In genomic region chr17:36942391-36942790, GRCm38 (mm10) we compare ENCODE assay signal across 9 mouse cellular contexts. TPM values are rescaled to one million over a fixed set of nuclear protein-coding genes. Genes with fewer than 3 reads are reported as not detected.
DNase-seq lines count a peak whose midpoint lies in the region; ATAC-seq and TF ChIP-seq lines count a peak whose summit lies in the region.
"Had no signal": no experiment of that assay in that cellular context is flagged by ENCODE, and none has a peak within 500 bp of the region (broad histone marks: within the 10 kb centered on the region; RNA-seq: fewer than 3 reads in every experiment).

No protein-coding gene starts in this region.

- H3K4me3 ChIP-seq in brown adipose tissue, adult 24 weeks (ENCODE audit: insufficient read depth, low read depth, low read length): peak overlapping the region; percentile 43
- peak overlapping the region; percentile 42 for H3K4me3 ChIP-seq in heart, adult 2 months
- peak overlapping the region; percentile 28; the same call in 1 of the 2 replicates for H3K4me3 ChIP-seq in olfactory bulb, adult 2 months (ENCODE audit: insufficient read depth, low read depth, low read length)

- H3K79me2 ChIP-seq in heart, adult 2 months (replicated peaks; ENCODE audit: control insufficient read depth, insufficient read depth, low read length): no peaks in the 10 kb centered on the region

- 24% methylated on average over 10 of the region's 10 CpGs for WGBS in heart, adult 2 months
- 54% methylated on average over 10 of the region's 10 CpGs for WGBS in olfactory bulb, adult 2 months

- TF ChIP-seq CTCF in heart, adult 2 months (IDR thresholded peaks at IDR 0.05): no peak
- TF ChIP-seq CTCF in olfactory bulb, adult 2 months (IDR thresholded peaks at IDR 0.05; ENCODE audit: insufficient read depth, low read depth, low read length): no peak

- no peaks in the 10 kb centered on the region for H3K36me3 ChIP-seq in heart, adult 2 months (ENCODE audit: control insufficient read depth, insufficient read depth, low read length)

- H3K27ac ChIP-seq in brown adipose tissue, adult 24 weeks (replicated peaks; ENCODE audit: low read depth, low read length): no peak overlapping the region
- peak overlapping the region; percentile 63 for H3K27ac ChIP-seq in heart, adult 2 months
- H3K27ac ChIP-seq in olfactory bulb, adult 2 months (ENCODE audit: insufficient read depth, low read depth, low read length): no peak overlapping the region

- TF ChIP-seq EP300 in heart, adult 2 months (IDR thresholded peaks at IDR 0.05; ENCODE audit: insufficient read depth, low read depth, low read length): 0 out of 2 replicates have a peak, but pooled peaks have one; percentile 13

- no peak for DNase-seq in frontal cortex, postnatal 10 days (ENCODE audit: low spot score in 2 of 2)
- DNase-seq in heart, adult 2 months: peak; percentile 71 to 81
- DNase-seq in kidney, adult 11 months: peak; percentile 54
- DNase-seq in lung, adult 18-20 months: peak; percentile 89 to 90
- no peak for DNase-seq in embryo, embryonic 10.5 days (ENCODE audit: low spot score)

- H3K4me1 ChIP-seq in brown adipose tissue, adult 24 weeks (ENCODE audit: control insufficient read depth, insufficient read depth, insufficient read length, low read length): peaks cover 1% of the 10 kb centered on the region
- peaks cover 5% of the 10 kb centered on the region for H3K4me1 ChIP-seq in heart, adult 2 months (ENCODE audit: control insufficient read depth, insufficient read depth, low read length)
- H3K4me1 ChIP-seq in olfactory bulb, adult 2 months (ENCODE audit: control insufficient read depth, insufficient read depth, low read length): peaks cover 16% of the 10 kb centered on the region

- H3K27me3 ChIP-seq in heart, adult 2 months (ENCODE audit: control insufficient read depth, insufficient read depth, low read length): no peaks in the 10 kb centered on the region

- intact Hi-C loops in heart, adult 2 months (cut with DNase I): no loop called here

- no peak for TF ChIP-seq POLR2A in heart, adult 2 months (IDR thresholded peaks at IDR 0.05; ENCODE audit: insufficient read depth, low read depth, low read length)
- TF ChIP-seq POLR2A in olfactory bulb, adult 2 months (IDR thresholded peaks at IDR 0.05; ENCODE audit: insufficient read depth, low read depth, low read length): no peak

- peak overlapping the region; percentile 34 for H3K9ac ChIP-seq in heart, adult 2 months (ENCODE audit: low read depth, low read length)

- peak; percentile 62 for ATAC-seq in frontal cortex, adult (ENCODE audit: low TSS enrichment)

RNA-seq across cellular contexts. Expression of gene Rnf39, which starts 0.3 kb away (rescaled TPM):
- polyA plus RNA-seq in brown adipose tissue, adult 24 weeks (2012; ENCODE audit: insufficient read depth, insufficient read length, missing spikeins): not detected in 2 replicates
- under 1 TPM; 0.77 to 0.81 TPM for total RNA-seq in heart, adult 2 months (2021)
- polyA plus RNA-seq in heart, adult 2 months (2012; rRNA removed): 0.64 and 1.00 TPM in 2 replicates
- polyA plus RNA-seq in olfactory bulb, adult 2 months (2012; ENCODE audit: insufficient read depth, insufficient read length, low replicate concordance, missing spikeins): not detected in 2 replicates

RNA-seq across cellular contexts. Expression of gene Ppp1r11, which starts 9.2 kb away (rescaled TPM):
- 55.7 and 69.7 TPM in 2 replicates for polyA plus RNA-seq in brown adipose tissue, adult 24 weeks (2012; ENCODE audit: insufficient read depth, insufficient read length, missing spikeins)
- 100 to 1,000 TPM in 1 of 2 experiments, 10 to 100 TPM in 1; 92.4 to 108 TPM for total RNA-seq in heart, adult 2 months (2021)
- 56.8 and 70.8 TPM in 2 replicates for polyA plus RNA-seq in heart, adult 2 months (2012; rRNA removed)
- polyA plus RNA-seq in olfactory bulb, adult 2 months (2012; ENCODE audit: insufficient read depth, insufficient read length, low replicate concordance, missing spikeins): not detected in 2 replicates

RNA-seq across cellular contexts. Expression of gene Znrd1, which starts 16.0 kb away (rescaled TPM):
- 32.3 and 39.8 TPM in 2 replicates for polyA plus RNA-seq in brown adipose tissue, adult 24 weeks (2012; ENCODE audit: insufficient read depth, insufficient read length, missing spikeins)
- 10 to 100 TPM; 25.9 to 29.0 TPM for total RNA-seq in heart, adult 2 months (2021)
- 19.8 and 26.2 TPM in 2 replicates for polyA plus RNA-seq in heart, adult 2 months (2012; rRNA removed)
- polyA plus RNA-seq in olfactory bulb, adult 2 months (2012; ENCODE audit: insufficient read depth, insufficient read length, low replicate concordance, missing spikeins): not detected in 2 replicates

RNA-seq across cellular contexts. Expression of gene Znrd1as, which starts 16.0 kb away (rescaled TPM):
- 28.6 and 29.2 TPM in 2 replicates for polyA plus RNA-seq in brown adipose tissue, adult 24 weeks (2012; ENCODE audit: insufficient read depth, insufficient read length, missing spikeins)
- 10 to 100 TPM; 14.1 to 18.2 TPM for total RNA-seq in heart, adult 2 months (2021)
- polyA plus RNA-seq in heart, adult 2 months (2012; rRNA removed): 4.0 and 8.8 TPM in 2 replicates
- not detected in 2 replicates for polyA plus RNA-seq in olfactory bulb, adult 2 months (2012; ENCODE audit: insufficient read depth, insufficient read length, low replicate concordance, missing spikeins)

RNA-seq across cellular contexts. Expression of gene 2410137M14Rik, which starts 38.6 kb away (rescaled TPM):
- polyA plus RNA-seq in brown adipose tissue, adult 24 weeks (2012; ENCODE audit: insufficient read depth, insufficient read length, missing spikeins): not detected in 2 replicates
- under 1 TPM; 0.27 to 0.63 TPM for total RNA-seq in heart, adult 2 months (2021)
- polyA plus RNA-seq in heart, adult 2 months (2012; rRNA removed): 0.41 and 0.61 TPM in 2 replicates
- not detected in 2 replicates for polyA plus RNA-seq in olfactory bulb, adult 2 months (2012; ENCODE audit: insufficient read depth, insufficient read length, low replicate concordance, missing spikeins)
- polyA plus RNA-seq: large intestine, adult 2 months had no signal

Comparison
In these comparisons a context has a peak if more than half of its experiments do, and no peak if none do; other contexts are left out.
1. DNase-seq: peak in heart, adult 2 months (2 of 2), kidney, adult 11 months (single experiment) and lung, adult 18-20 months (2 of 2); none in frontal cortex, postnatal 10 days (0 of 2) and embryo, embryonic 10.5 days (single experiment).
2. RNA of gene Ppp1r11, which starts 9.2 kb away (polyA plus RNA-seq): 55.7 to 69.7 TPM in brown adipose tissue, adult 24 weeks and 56.8 to 70.8 TPM in heart, adult 2 months; not detected in olfactory bulb, adult 2 months; every median in the first group is over 10 times any median in the second.
3. RNA of gene Znrd1, which starts 16.0 kb away (polyA plus RNA-seq): 32.3 to 39.8 TPM in brown adipose tissue, adult 24 weeks and 19.8 to 26.2 TPM in heart, adult 2 months; not detected in olfactory bulb, adult 2 months; every median in the first group is over 10 times any median in the second.
4. Peak in every context shown above with its lines, with median percentiles within 50 percentile points of each other: H3K4me3 ChIP-seq.